Mouse (Mus musculus) myocyte (in vitro differentiated cells): Measurements from ENCODE around the gene Cdk18.

Experiments
- E2F4 ChIP-seq: IDR thresholded peaks from one replicate; pipeline ENCODE4 v1.6.1; 2011; ENCODE audit warnings: mild to moderate bottlenecking, control low read depth, moderate library complexity; ENCODE audit not compliant: insufficient read depth
- MAX ChIP-seq: IDR thresholded peaks from one replicate; pipeline ENCODE4 v1.6.1; 2011; ENCODE audit warnings: low read depth, mild to moderate bottlenecking, control low read depth
- MYOD1 ChIP-seq, 3 experiments: IDR thresholded peaks; one replicate each; pipeline ENCODE4 v1.6.1; 2011; ENCODE audit warnings: control low read depth in 2 of 3, low read depth in 2 of 3, mild to moderate bottlenecking in 2 of 3, moderate library complexity in 1 of 3; ENCODE audit not compliant: insufficient read length in 2 of 3, control insufficient read depth in 1 of 3
- POLR2A ChIP-seq: IDR thresholded peaks from one replicate; pipeline ENCODE4 v1.6.1; 2011; ENCODE audit warnings: low read depth, mild to moderate bottlenecking, control low read depth, moderate library complexity; ENCODE audit not compliant: insufficient read length
- POLR2AphosphoS2 ChIP-seq: IDR thresholded peaks from one replicate; pipeline ENCODE4 v1.6.1; 2011; ENCODE audit warnings: low read depth, control low read depth; ENCODE audit not compliant: insufficient read length
- SRF ChIP-seq: IDR thresholded peaks from one replicate; pipeline ENCODE4 v1.6.1; 2011; ENCODE audit warnings: low read depth; ENCODE audit not compliant: control insufficient read depth, insufficient read length
- TCF12 ChIP-seq: IDR thresholded peaks from one replicate; pipeline ENCODE4 v1.6.1; 2011; ENCODE audit warnings: mild to moderate bottlenecking, control low read depth; ENCODE audit not compliant: poor library complexity, insufficient read depth, severe bottlenecking
- USF1 ChIP-seq: IDR thresholded peaks from one replicate; pipeline ENCODE4 v1.6.1; 2011; ENCODE audit warnings: low read depth, mild to moderate bottlenecking, control low read depth, moderate library complexity

GRCm38 (mm10) chr1:132098076-132098475, 41.4 kb downstream of the Cdk18 start:
- TF ChIP-seq SRF (no peak), POLR2A (no peak), MYOD1 (IDR thresholded peaks at IDR 0.05; ENCODE audit: control insufficient read depth in 1 of 3, insufficient read length in 2 of 3, low read depth in 2 of 3) (no peak), MAX (no peak), POLR2AphosphoS2 (no peak), TCF12 (no peak), USF1 (no peak), E2F4 (no peak)
